Mouse (Mus musculus) neural tube, embryonic 14.5 days (tissue): ENCODE data around the gene Stxbp3. TPM values are rescaled to one million over a fixed set of nuclear protein-coding genes. Genes with fewer than 3 reads are reported as not detected.

ENCODE experiments used
- ATAC-seq: fragments of 200-750 bp; cut with Nextera tagmentation; 2 replicates; pipeline ENCODE4 v1.8.0; 2017; ENCODE audit warnings: low read depth, mild to moderate bottlenecking, moderate TSS enrichment, moderate library complexity
- H3K27ac ChIP-seq: fragments of 300-500 bp; sonication (generic); 2 replicates; pipeline ENCODE4 v1.5.1; 2014; ENCODE audit warnings: low read depth, mild to moderate bottlenecking, control low read depth, low read length, moderate library complexity, mixed read lengths
- H3K27me3 ChIP-seq: fragments of 300-500 bp; sonication (generic); 2 replicates; pipeline ENCODE4 v1.6.1; 2014; ENCODE audit warnings: low read length; ENCODE audit not compliant: control insufficient read depth, insufficient read depth
- H3K36me3 ChIP-seq: fragments of 300-500 bp; sonication (generic); 2 replicates; pipeline ENCODE4 v1.6.1; 2014; ENCODE audit warnings: low read length, mixed read lengths; ENCODE audit not compliant: control insufficient read depth, insufficient read depth
- H3K4me1 ChIP-seq: fragments of 300-500 bp; sonication (generic); 2 replicates; pipeline ENCODE4 v1.6.1; 2014; ENCODE audit warnings: low read length; ENCODE audit not compliant: control insufficient read depth, insufficient read depth
- H3K4me2 ChIP-seq: fragments of 300-500 bp; sonication (generic); 2 replicates; pipeline ENCODE4 v1.6.1; 2014; ENCODE audit warnings: mild to moderate bottlenecking, low read depth, low read length, control low read depth
- H3K4me3 ChIP-seq: fragments of 300-500 bp; sonication (generic); 2 replicates; pipeline ENCODE4 v1.5.1; 2014; ENCODE audit warnings: low read depth, low read length, control low read depth, mixed read lengths
- H3K9ac ChIP-seq: fragments of 300-500 bp; sonication (generic); replicated peaks from 2 replicates; pipeline ENCODE4 v1.6.1; 2014; ENCODE audit warnings: low read depth, mild to moderate bottlenecking, control low read depth, low read length, mixed read lengths
- H3K9me3 ChIP-seq: fragments of 300-500 bp; sonication (generic); 2 replicates; pipeline ENCODE4 v1.6.1; 2016; ENCODE audit warnings: low read length; ENCODE audit not compliant: control insufficient read depth
- WGBS: fragments of 180-500 bp; shearing (Covaris S2); extraction: QIAGEN DNeasy Blood & Tissue Kit; methylation state at CpG from one replicate; pipeline ENCODE4 v1.1.7; 2014; 5-methylcytosine and 5-hydroxymethylcytosine counted together
- polyA plus RNA-seq: library from polyadenylated mRNA; unstranded; fragments of >200 nt; fragmentation: Nextera tagmentation; extraction: Ambion mirVana; gene quantifications from 2 replicates; pipeline ENCODE4 v1.2.1, GENCODE M21; 2014

The Stxbp3 gene
- polyA plus RNA-seq, 1 experiment from 2014 or later: 11.5 TPM

DNA sequence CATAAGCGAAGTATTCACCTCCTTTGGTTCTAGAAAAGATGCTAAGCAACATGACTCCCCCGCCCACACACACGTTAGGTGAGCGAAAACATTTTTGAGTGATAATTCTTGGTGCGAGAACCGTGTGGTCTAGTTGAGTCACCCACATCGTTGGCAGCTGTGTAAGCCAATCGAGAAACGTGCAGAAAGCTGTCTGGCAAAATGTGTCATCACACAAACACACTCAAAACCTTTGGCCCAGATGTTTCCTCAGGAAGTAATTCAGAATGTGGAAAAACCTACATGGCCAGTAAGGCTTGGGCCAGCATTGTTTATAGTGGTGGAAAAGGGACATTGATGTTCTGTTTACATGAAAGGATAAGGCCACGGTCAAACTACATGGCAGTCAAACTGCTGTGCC is 72.9 kb downstream of the Stxbp3 start:
- no peaks in the 10 kb centered on the region for H3K9me3 ChIP-seq
- no peak for ATAC-seq
- WGBS: 87% methylated on average over 10 of the region's 10 CpGs

DNA sequence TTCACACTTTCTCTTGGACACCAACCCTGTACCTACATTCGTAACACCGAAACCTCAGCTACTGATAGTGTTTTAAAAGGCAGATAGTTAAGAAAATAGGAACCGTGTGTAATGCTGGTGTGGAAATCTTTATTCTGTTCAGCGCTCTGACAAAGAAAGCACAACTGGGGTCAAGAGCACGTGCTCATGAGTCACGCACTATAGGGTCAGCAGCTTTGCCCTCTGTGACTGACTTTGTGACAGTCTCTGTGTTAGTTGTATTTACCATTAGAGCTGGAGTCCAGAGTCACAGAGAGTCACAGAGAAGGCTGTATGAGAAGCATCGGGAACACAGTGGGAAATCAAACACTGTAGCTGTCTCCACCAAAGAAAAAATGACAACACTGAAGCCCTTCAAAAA is 73.4 kb downstream of the Stxbp3 start:
- H3K27ac ChIP-seq: no peak overlapping the region
- H3K9me3 ChIP-seq: no peaks in the 10 kb centered on the region
- no peaks in the 10 kb centered on the region for H3K36me3 ChIP-seq
- WGBS: 79% methylated on average over 7 of the region's 7 CpGs
- no peak overlapping the region for H3K4me3 ChIP-seq
- no peak overlapping the region for H3K4me2 ChIP-seq
- no peaks in the 10 kb centered on the region for H3K4me1 ChIP-seq
- no peak overlapping the region for H3K9ac ChIP-seq
- no peak for ATAC-seq
- no peaks in the 10 kb centered on the region for H3K27me3 ChIP-seq

More for the DNA sequence above, 72.9 kb downstream of the Stxbp3 start:
- Histone ChIP-seq H3K27ac (no peak overlapping the region), H3K4me3 (no peak overlapping the region), H3K4me2 (no peak overlapping the region), H3K4me1 (no peaks in the 10 kb centered on the region), H3K27me3 (no peaks in the 10 kb centered on the region), H3K9ac (no peak overlapping the region), H3K36me3 (no peaks in the 10 kb centered on the region)

- no peak for ATAC-seq
- H3K9me3 ChIP-seq: no peaks in the 10 kb centered on the region
- WGBS: 93% methylated on average over 7 of the region's 7 CpGs
- no peak overlapping the region for H3K4me3 ChIP-seq
- H3K4me1 ChIP-seq: no peaks in the 10 kb centered on the region
- H3K4me2 ChIP-seq: no peak overlapping the region
- no peak overlapping the region for H3K9ac ChIP-seq
- no peaks in the 10 kb centered on the region for H3K27me3 ChIP-seq
- H3K27ac ChIP-seq: no peak overlapping the region
- no peaks in the 10 kb centered on the region for H3K36me3 ChIP-seq
These were observed 74.8 kb downstream of the Stxbp3 start for GRCm38 (mm10) chr3:108765476-108765875.

GRCm38 (mm10) chr3:108764976-108765375 is 75.3 kb downstream of the Stxbp3 start:
- H3K4me3 ChIP-seq: no peak overlapping the region
- no peak for ATAC-seq
- no peaks in the 10 kb centered on the region for H3K27me3 ChIP-seq
- no peak overlapping the region for H3K27ac ChIP-seq
- 60% methylated on average over 7 of the region's 7 CpGs for WGBS
- no peaks in the 10 kb centered on the region for H3K36me3 ChIP-seq
- no peak overlapping the region for H3K9ac ChIP-seq
- H3K9me3 ChIP-seq: no peaks in the 10 kb centered on the region
- no peaks in the 10 kb centered on the region for H3K4me1 ChIP-seq
- no peak overlapping the region for H3K4me2 ChIP-seq

- H3K9ac ChIP-seq: no peak overlapping the region
- ATAC-seq: no peak
- no peak overlapping the region for H3K27ac ChIP-seq
- no peaks in the 10 kb centered on the region for H3K27me3 ChIP-seq
- H3K36me3 ChIP-seq: no peaks in the 10 kb centered on the region
- H3K4me2 ChIP-seq: no peak overlapping the region
- H3K4me3 ChIP-seq: no peak overlapping the region
- no peaks in the 10 kb centered on the region for H3K9me3 ChIP-seq
- no peaks in the 10 kb centered on the region for H3K4me1 ChIP-seq
- WGBS: 81% methylated on average over 2 of the region's 2 CpGs
These were observed 76.6 kb downstream of the Stxbp3 start for GRCm38 (mm10) chr3:108763691-108764090.

- no peaks in the 10 kb centered on the region for H3K27me3 ChIP-seq
- H3K4me3 ChIP-seq: no peak overlapping the region
- no peaks in the 10 kb centered on the region for H3K36me3 ChIP-seq
- H3K9me3 ChIP-seq: no peaks in the 10 kb centered on the region
- no peak overlapping the region for H3K9ac ChIP-seq
- no peak overlapping the region for H3K27ac ChIP-seq
- H3K4me2 ChIP-seq: no peak overlapping the region
- no peaks in the 10 kb centered on the region for H3K4me1 ChIP-seq
- no peak for ATAC-seq
- WGBS: 89% methylated on average over 7 of the region's 7 CpGs
These were observed 77.7 kb downstream of the Stxbp3 start for GRCm38 (mm10) chr3:108762597-108763111.

DNA sequence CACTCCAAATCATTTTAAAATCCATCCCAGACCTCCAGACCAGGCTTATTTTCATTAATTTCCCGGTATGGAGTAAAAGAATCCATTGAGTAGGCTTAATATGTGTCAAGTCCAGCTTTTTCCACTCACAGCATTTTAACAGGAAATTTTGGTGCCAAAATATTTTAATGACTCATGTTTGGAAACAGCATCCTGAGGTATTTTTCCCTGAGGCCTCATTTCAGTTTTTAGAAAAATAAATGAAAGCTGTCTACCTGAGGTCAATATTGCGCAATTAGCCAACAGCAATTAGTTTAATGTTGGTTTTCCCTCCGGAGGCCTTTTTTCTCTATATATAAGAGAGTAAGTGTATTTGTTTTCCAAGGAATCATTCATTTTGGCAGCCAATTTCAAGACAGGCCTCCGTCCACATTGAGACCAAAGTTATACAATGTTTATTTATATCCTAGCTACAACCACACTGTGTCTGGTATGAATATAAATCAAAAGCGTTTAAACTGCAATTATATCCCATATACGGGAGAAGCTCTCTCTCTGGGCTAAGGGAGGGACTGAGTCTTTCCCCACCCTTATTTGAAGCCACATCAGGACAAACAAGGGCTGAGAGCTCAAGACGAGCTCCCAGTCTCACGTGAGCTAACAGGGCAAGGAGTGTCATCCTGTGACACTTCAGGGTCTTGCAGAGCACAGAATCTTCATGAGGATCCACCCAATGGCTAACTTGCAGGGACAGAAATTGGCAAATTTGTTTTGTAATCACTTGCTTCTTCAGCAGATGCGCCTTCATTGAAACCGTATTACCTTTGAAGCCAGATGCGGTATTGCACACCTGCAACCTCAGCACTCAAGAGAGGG is 80.5 kb downstream of the Stxbp3 start:
- H3K4me3 ChIP-seq: no peak overlapping the region
- 73% methylated on average over 11 of the region's 11 CpGs for WGBS
- no peak overlapping the region for H3K9ac ChIP-seq
- ATAC-seq: no peak
- no peak overlapping the region for H3K27ac ChIP-seq
- H3K27me3 ChIP-seq: no peaks in the 10 kb centered on the region
- no peaks in the 10 kb centered on the region for H3K9me3 ChIP-seq
- no peaks in the 10 kb centered on the region for H3K4me1 ChIP-seq
- no peak overlapping the region for H3K4me2 ChIP-seq
- no peaks in the 10 kb centered on the region for H3K36me3 ChIP-seq

- no peak overlapping the region for H3K4me2 ChIP-seq
- no peaks in the 10 kb centered on the region for H3K4me1 ChIP-seq
- H3K9me3 ChIP-seq: no peaks in the 10 kb centered on the region
- no peak overlapping the region for H3K27ac ChIP-seq
- no peaks in the 10 kb centered on the region for H3K36me3 ChIP-seq
- WGBS: 83% methylated on average over 9 of the region's 9 CpGs
- no peak overlapping the region for H3K9ac ChIP-seq
- ATAC-seq: no peak
- H3K27me3 ChIP-seq: no peaks in the 10 kb centered on the region
- H3K4me3 ChIP-seq: no peak overlapping the region
These were observed 82.8 kb downstream of the Stxbp3 start for GRCm38 (mm10) chr3:108757570-108757969.

GRCm38 (mm10) chr3:108756131-108756530 is 84.2 kb downstream of the Stxbp3 start:
- Histone ChIP-seq H3K9ac (no peak overlapping the region), H3K4me2 (no peak overlapping the region), H3K36me3 (no peaks in the 10 kb centered on the region), H3K9me3 (no peaks in the 10 kb centered on the region), H3K27me3 (no peaks in the 10 kb centered on the region), H3K27ac (no peak overlapping the region), H3K4me3 (no peak overlapping the region), H3K4me1 (no peaks in the 10 kb centered on the region)
- WGBS: 77% methylated on average over 1 of the region's 1 CpGs
- no peak for ATAC-seq
